Mouse (Mus musculus) frontal cortex, postnatal 10 days (tissue): ENCODE results near the gene Fah.

ENCODE experiments used
- DNase-seq, 2 experiments: peaks; one replicate each; pipeline ENCODE4 v3.0.0; 2022; ENCODE audit warnings: low spot score in 2 of 2, mixed read lengths in 1 of 2

Gene Fah

DNA sequence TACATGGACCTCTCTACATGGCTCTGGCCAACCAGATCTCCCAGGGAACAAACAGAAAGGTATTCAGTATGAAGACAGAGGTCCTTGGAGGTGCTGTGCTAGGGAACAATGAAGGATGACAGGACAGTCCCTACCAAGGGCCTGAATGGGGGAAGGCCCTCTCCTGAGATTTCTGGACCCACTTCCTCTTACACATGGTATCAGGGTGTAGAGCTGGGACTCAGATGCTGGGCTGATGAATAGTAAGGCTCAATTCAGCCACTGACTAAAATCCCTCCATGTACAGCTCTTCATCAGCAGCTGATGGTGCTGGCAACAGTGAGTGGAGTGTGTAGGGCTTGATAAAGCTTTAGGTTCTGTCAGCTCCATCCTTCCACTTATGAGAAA is 11.6 kb downstream of the Fah start:
- no peak for DNase-seq

DNA sequence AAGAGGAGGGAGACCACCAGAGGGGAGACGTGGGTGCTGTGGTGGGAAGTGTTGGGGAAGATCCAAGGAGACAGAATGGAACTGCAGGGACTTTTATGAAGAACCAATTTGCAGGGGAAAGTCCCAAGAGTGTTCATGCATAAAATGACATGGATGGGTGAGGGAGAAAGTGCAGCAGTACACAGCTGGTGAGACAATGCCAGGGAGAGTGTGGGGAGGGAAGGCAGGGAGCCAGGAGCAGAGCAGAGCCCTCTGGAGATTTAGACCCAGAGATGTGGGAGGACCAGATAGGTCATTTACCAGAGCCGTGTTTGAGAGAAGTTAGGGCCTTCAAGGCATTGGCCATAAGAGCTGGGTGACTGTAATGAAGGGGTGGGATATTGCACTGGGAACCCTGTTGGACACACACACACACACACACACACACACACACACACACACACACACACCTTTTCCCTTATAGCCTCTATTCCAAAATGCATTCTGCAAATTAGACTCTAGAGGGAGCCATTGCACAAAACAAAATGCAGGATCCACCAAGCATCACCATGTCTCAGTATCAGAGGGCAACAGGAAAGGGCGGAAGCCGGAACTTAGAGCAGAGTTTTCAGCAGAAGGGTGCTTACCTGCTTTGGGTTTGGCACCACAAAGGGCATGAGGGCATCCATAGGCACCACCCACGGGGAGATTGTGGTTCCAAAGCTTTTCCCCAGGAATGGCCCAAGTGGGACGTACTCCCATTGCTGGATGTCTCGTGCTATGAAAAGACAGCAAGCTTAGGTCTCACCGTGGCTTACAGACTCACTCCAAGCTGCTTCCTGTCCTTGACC is 12.2 kb downstream of the Fah start:
- DNase-seq = peak in 1 of 2 experiments; percentile 21

DNA sequence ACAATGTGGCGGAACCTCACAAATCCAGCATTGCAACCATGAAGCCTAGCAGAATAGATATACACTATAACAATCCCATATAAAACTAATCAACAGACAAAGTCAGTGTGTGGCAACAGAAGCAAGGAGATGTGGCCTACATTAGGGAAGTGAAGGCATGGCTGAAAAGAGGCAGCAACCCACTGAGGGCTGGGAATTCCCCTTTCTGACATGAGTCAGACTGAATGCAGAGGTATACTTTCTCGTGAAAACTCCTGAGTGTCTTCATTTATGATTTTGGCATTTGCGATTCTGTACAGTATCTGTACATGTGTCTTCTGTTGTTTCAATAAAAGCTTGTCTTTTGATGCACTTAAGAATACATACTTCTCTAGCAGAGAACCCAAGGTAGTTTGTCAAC is 15.2 kb downstream of the Fah start:
- DNase-seq = no peak

DNA sequence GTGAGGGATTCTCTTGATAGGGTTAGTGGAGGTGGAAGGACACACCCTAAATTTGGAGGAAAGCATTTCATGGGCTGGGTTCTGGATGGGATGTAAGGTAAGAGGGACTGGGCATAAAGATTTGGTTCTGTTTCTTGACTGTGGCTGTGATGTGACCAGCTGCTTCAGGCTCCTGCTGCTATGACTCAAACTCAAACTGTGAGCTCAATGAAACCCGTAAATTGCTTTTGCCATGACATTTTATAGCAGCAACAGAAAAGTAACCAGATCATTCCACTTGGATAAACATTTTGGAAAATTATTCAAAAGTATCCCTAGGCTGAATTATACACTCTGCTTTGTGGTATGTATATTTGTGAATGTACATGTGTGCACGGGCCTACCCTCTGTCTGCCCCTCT is 15.9 kb downstream of the Fah start:
- DNase-seq = no peak

DNA sequence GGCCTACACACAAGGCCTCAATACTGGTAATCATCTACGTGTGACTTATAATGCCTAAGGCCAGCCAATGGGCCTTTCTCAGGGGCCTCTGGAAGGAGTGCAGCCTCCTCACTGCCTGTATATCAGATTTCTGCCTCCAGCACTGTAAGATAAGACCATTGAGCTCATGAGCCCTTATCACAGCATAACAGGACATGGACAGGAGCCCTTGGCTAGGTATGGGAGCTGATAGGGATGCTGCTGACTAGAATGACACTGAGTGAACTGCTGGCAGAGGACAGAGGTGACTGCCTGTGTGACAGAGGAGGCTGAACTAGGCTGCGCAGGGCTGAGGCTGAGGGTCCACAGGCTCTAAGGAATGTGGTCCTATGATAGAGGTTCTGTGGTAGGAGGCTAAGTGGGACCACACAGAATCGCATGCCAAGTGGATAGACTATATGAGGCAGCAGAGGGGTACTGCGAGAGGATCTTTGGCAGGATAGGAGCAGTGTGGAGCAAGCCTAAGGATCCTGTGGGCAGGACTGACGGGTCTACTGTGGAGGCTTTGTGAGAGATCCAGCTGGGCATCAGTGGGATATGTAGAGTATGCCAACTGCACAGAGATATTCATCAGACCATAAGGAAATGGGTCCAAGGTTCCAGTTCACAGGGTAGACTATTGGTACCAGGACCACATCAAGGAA is 19.3 kb downstream of the Fah start:
- DNase-seq = no peak

DNA sequence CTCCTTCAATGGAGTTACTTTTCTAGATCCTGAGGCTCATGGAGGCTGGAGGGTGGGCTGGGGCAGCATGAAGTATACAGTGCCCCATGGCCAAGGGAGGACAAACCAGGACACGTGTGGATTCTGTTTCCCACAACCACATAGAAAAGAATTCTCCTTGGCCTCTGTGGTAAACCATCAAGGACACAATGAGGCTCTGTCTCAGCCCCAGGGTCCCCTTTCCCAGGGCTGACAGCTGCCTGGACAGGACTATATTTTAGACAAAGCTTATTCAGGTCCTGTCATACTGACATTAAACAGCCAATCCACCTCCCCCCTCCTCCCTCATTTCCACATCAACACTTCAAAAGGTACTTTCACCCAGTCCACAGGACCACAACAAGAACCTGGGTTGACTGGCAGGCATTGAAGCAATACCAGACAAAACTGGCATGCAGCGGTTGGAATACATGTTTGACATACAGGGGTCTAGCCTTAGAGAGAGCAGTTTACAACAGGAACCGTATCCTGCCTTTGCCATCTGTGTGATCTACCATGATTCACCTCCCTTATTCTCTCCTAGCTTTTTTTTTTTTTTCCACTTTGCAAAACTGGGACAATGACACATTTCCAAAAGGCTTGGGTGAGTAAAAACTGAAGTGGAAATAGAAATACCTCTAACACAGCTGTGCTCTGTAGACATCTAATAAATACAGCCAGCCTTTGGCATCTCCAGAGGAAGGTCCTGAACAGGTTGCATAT is 20.0 kb downstream of the Fah start:
- no peak for DNase-seq

DNA sequence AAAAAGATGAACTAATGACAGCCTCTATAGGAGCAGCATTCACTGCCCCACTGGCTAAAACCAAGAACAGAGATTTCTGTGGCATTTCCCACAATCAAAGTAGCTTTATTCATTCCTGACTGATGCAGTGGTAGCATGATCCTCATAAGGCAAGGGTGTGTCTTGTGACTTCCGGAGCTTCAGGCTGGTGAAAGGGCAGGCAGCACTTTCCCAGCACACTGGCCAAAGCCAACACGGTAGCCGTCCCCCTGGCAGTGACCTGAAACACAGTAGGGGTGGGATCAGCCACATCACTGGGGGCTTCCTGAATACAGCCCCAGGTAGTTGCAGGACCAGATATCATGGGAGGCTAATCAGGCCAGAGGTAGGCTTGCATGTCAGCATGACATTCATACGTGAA is 21.4 kb downstream of the Fah start:
- no peak for DNase-seq

DNA sequence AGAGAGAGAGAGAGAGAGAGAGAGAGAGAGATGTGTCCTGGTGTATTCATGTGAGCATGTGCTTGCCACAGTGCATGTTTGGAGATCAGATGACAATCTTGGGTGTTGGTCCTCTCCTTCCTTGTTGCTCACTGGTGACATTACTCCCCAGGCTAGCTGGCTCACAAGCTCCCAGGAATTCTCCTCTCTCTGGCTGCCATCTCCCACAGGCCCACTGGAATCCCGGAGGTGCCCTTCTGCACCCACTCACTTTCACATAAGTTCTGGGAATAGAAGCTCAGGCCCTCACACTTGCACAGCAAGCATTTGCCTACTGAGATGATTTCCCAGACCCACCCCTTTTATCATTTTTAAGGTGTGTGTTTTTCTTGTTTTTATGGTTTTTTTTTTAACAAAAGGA is 26.8 kb downstream of the Fah start:
- peak in 1 of 2 experiments; percentile 6 for DNase-seq

DNA sequence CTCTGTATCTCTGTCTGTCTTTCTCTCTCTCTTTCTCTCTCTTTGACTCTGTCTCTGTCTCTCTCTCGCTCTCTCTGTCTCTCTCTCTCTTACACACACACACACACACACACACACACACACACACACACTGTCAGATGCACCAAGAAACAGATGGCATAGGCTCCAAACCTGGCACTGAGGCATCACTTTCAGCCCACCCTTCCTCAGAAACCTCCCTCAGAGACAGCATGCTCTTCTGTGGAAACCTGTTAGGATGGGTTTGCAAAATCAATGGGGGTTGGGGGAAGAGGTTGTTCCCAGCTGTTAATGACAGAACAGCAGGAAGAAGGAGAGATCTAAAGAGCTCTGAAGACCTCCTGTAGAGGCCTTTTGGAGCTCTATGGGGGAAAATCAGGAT is 27.7 kb downstream of the Fah start:
- DNase-seq = peak in 1 of 2 experiments; percentile 35

DNA sequence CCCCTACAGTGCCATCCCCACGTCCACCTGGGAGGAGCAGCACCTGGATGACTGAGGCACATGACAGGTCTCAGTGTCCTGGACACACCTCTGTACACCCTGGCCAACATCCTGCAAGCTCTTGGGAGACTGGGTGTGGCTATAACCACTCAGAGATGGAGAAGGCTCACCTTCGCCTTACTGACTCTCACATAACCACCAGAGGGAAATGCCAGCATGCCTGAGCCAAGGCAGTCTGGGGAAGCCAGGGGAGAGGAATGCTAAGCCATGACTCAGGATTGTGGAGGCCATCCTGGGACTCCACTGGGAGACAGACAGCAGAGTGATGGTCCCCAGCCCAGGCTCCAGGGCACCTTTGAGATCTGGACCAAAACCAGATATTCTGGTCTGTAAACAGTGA is 29.5 kb downstream of the Fah start:
- no peak for DNase-seq

DNA sequence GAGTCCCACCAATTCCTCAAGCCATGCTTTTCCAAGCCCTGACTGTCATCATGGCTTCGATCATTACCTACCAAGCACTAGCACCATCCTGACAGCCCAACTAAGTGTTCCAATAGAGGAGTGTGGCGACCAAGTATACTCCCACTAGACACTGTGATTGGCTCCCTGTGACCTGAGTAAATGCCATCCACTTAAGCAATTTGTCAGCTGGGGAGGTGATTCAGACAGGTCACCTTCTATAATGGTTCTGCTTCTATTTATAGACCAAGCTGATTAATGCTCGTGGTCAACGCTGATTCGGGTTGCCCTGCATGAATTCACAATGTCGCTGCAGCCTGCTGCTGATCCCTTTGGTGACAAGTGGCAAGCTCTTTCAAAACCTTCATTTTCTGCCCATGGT is 40.3 kb downstream of the Fah start:
- no peak for DNase-seq

DNA sequence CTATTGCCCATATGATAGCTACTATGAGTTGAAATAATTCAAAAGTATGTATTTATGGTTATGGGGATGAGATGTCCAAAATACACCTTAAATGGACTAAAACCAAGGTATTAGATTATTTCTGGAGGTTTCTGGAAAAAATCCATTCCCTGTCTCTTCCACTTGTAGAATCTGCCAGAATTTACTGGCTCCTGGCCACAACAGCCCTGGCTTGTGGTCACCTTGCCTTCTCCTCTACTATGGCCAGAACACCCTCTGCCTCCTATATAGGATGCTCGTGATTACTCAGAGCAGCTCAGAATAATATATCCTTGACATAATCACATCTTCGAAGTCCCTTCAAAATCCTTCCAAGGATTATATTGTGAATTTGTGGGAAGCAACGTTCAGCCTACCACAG is 42.3 kb downstream of the Fah start:
- no peak for DNase-seq

DNA sequence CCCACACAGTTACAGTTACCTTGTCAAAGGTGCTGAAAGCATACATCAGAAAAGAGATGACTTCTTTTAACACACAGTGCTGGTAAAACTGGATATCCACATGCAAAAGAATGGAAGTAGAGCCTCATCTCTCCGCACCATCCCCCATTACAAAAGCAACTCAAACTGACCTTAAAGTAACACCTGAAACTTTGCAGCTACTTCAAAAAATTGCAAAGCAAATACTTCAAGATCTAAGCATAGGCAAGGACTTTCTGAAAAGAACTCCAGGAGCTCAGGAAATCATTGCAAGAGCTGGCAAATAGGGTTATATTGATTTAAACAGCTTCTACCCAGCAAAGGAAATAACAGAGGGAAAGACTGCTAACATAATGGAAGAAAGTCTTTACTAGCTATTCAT is 46.0 kb downstream of the Fah start:
- no peak for DNase-seq

DNA sequence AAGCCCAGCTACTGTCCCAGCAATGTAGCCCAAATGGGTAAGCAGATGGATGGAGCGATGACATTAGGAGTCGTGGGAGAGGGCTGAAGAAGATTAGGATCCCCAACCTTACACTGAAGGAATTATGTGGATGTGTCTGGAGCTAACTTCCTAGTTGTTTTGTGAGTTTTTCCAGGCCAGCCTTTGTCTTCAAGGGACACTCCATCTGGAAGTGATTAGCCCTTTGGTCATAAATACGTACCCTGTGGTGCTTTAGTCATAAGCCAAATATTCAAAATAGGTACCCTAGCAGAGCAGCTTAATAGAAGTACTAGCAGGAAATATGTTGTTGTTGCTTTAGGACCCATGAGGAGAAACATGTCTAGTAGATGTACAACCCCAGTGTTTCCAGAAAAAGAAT is 49.2 kb downstream of the Fah start:
- no peak for DNase-seq

DNA sequence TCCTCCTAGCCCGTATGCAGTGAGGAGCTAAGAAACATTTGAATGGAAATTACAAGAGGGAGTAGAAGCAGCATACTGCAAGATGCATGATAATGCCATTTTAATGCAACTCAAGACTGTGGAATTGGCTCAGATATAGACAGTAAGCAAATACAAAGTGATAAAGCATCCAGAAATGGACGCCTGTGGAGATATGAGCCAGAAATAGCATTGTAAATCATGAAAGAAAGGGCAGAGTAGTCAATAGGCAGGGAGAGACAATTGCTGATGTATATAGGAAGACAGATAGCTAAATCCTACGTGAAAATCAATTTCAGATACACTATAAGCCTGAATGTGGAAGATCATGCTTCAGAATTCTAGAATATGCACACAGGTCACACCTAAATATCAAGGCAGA is 51.2 kb downstream of the Fah start:
- no peak for DNase-seq

DNA sequence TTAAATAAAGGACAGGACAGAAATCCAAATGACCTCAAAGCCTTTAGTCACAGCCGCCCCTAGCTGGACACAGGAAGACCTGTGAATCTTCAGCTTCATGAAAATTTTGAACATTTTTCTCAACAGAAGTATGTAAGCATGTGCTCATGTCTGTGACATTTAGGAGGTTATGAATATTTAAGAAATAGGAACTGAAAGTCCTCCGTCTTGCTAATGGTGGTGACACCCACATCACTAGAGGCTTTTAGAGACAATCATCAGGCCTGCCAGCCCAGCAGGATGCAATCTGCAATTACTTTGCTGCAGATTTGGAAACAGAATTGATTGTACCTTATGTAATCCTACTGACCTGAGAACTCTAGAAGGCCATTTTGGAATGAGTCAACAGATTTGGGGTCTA is 55.0 kb downstream of the Fah start:
- DNase-seq = no peak

DNA sequence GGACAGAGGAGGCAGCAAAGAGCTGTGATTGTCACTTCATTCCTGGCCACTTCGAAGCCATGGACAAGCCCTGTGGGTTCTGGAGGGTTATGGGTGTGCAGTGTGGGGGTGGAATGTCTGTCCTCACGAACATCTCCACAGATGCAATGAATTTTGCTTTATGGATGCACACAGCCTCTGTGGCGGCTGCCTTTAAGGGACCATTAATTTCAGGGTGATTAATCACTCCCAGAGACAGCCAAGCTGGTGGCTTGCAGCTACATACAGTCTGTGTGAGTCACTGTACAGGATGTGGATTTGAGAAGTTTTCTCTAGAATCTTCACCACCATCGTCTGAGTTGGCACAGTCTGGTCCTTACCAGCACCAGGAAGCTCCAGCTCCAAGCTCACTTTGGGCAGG is 59.9 kb downstream of the Fah start:
- DNase-seq = no peak

DNA sequence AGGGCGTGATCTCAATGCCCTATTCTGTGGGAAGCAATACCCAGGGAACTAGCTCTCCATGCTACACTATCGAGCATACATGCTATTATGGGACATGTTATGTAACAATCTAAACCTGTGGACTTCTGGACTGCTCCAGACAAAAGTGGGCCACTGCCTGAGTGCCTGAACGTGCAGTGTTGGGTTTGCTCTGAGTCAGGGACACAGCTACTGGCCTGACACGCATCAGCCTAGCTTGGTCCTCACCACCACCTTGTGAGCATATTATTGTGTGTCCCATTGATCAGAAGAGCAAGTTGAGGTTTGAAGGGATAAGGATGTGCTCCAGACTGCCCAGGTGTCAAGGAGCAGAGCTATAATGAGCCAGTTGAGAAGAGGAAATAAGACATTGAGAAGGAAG is 61.6 kb downstream of the Fah start:
- DNase-seq = no peak
